14 mouse cellular contexts compared by ENCODE assay signal in the genomic region with DNA sequence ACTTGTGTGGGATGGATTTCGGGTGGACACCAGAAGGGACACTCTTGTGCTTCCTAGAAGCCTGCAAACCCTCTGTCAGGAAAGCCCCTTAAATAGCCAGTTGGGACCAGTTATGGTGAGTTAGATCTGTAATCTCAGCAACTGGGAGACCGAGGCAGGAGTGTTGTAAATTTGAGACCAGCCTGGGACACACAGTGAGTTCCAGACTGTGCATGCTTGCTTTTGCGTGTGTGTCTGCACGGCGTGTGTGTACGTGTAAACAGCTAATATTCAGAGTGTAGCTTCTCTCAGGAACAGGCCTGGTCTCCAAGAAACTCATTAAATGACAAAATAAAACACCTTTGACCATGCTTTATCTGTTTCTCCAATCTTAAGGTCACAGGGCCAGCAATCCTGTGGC. TPM values are rescaled to one million over a fixed set of nuclear protein-coding genes. Genes with fewer than 3 reads are reported as not detected.
A peak's percentile ranks its signal among the peaks of the same experiment; 100 is the strongest.
DNase-seq lines count a peak whose midpoint lies in the region; ATAC-seq lines count a peak whose summit lies in the region.
"Had no signal": no experiment of that assay in that cellular context is flagged by ENCODE, and none has a peak within 500 bp of the region (broad histone marks: within the 10 kb centered on the region; RNA-seq: fewer than 3 reads in every experiment).

No protein-coding gene starts in this region.

- no peak overlapping the region for H3K9ac ChIP-seq in kidney, embryonic 14.5 days (ENCODE audit: low read depth, low read length)
- H3K9ac ChIP-seq in neural tube, embryonic 13.5 days, result no peak overlapping the region
- H3K9ac ChIP-seq in neural tube, embryonic 15.5 days (replicated peaks), result no peak overlapping the region
- H3K9ac ChIP-seq: embryonic facial prominence, embryonic 15.5 days; liver, embryonic 13.5 days; midbrain, embryonic 13.5 days; stomach, embryonic 15.5 days had no signal

- 0 out of 2 replicates have a peak, but pooled peaks have one; percentile 39 for ATAC-seq in kidney, embryonic 14.5 days (ENCODE audit: low FRiP score, low TSS enrichment)
- ATAC-seq in neural tube, embryonic 13.5 days (ENCODE audit: low read depth), result peak; percentile 7; the same call in 1 of the 2 replicates
- peak; percentile 26; the same call in 1 of the 2 replicates for ATAC-seq in neural tube, embryonic 15.5 days (ENCODE audit: low FRiP score)
- ATAC-seq: intestine, postnatal 0 days had no signal

- no peaks in the 10 kb centered on the region for H3K9me3 ChIP-seq in kidney, embryonic 14.5 days (ENCODE audit: control insufficient read depth, low read length)
- H3K9me3 ChIP-seq in neural tube, embryonic 13.5 days, result no peaks in the 10 kb centered on the region
- no peaks in the 10 kb centered on the region for H3K9me3 ChIP-seq in neural tube, embryonic 15.5 days (replicated peaks)
- H3K9me3 ChIP-seq: embryonic facial prominence, embryonic 15.5 days; liver, embryonic 13.5 days; midbrain, embryonic 13.5 days; stomach, embryonic 15.5 days had no signal

- 92% methylated on average over 6 of the region's 6 CpGs for WGBS in kidney, embryonic 14.5 days
- WGBS in neural tube, embryonic 13.5 days, result 89% methylated on average over 6 of the region's 6 CpGs
- 84% methylated on average over 6 of the region's 6 CpGs for whole genome bisulfite sequencing in neural tube, embryonic 15.5 days

- H3K4me2 ChIP-seq in kidney, embryonic 14.5 days (replicated peaks; ENCODE audit: low read depth, low read length), result no peak overlapping the region
- no peak overlapping the region for H3K4me2 ChIP-seq in neural tube, embryonic 13.5 days
- no peak overlapping the region for H3K4me2 ChIP-seq in neural tube, embryonic 15.5 days
- H3K4me2 ChIP-seq: embryonic facial prominence, embryonic 15.5 days; liver, embryonic 13.5 days; midbrain, embryonic 13.5 days; stomach, embryonic 15.5 days had no signal

- H3K4me3 ChIP-seq in kidney, embryonic 14.5 days (ENCODE audit: low read length), result no peak overlapping the region
- H3K4me3 ChIP-seq in neural tube, embryonic 13.5 days, result no peak overlapping the region
- no peak overlapping the region for H3K4me3 ChIP-seq in neural tube, embryonic 15.5 days (replicated peaks)
- H3K4me3 ChIP-seq: embryonic facial prominence, embryonic 15.5 days; liver, embryonic 13.5 days; midbrain, embryonic 13.5 days; stomach, embryonic 15.5 days had no signal

- H3K27ac ChIP-seq in kidney, embryonic 14.5 days (ENCODE audit: low read depth, low read length), result no peak overlapping the region
- H3K27ac ChIP-seq in neural tube, embryonic 13.5 days (replicated peaks), result no peak overlapping the region
- no peak overlapping the region for H3K27ac ChIP-seq in neural tube, embryonic 15.5 days (replicated peaks)
- H3K27ac ChIP-seq: embryonic facial prominence, embryonic 15.5 days; liver, embryonic 13.5 days; midbrain, embryonic 13.5 days; stomach, embryonic 15.5 days had no signal

- H3K27me3 ChIP-seq in kidney, embryonic 14.5 days (ENCODE audit: control insufficient read depth, insufficient read depth, low read length), result no peaks in the 10 kb centered on the region
- H3K27me3 ChIP-seq in neural tube, embryonic 13.5 days, result peaks cover 9% of the 10 kb centered on the region
- H3K27me3 ChIP-seq in neural tube, embryonic 15.5 days (replicated peaks), result peaks cover 8% of the 10 kb centered on the region; the same call in 1 of the 2 replicates
- H3K27me3 ChIP-seq: embryonic facial prominence, embryonic 15.5 days; liver, embryonic 13.5 days; stomach, embryonic 15.5 days had no signal

- no peaks in the 10 kb centered on the region for H3K36me3 ChIP-seq in kidney, embryonic 14.5 days (ENCODE audit: control insufficient read depth, insufficient read depth, low read length)
- no peaks in the 10 kb centered on the region for H3K36me3 ChIP-seq in neural tube, embryonic 13.5 days
- no peaks in the 10 kb centered on the region for H3K36me3 ChIP-seq in neural tube, embryonic 15.5 days
- H3K36me3 ChIP-seq: embryonic facial prominence, embryonic 15.5 days; liver, embryonic 13.5 days; midbrain, embryonic 13.5 days; stomach, embryonic 15.5 days had no signal

- intact Hi-C loops in heart, postnatal 10 days (cut with DNase I), result loop anchor here (1.0 to 5.0 kb wide), 6 partner anchors 19 to 151 kb away; no protein-coding TSS in a partner anchor

- peak; percentile 71 for DNase-seq in heart, adult 11 months
- no peak for DNase-seq in heart, postnatal 10 days
- DNase-seq in kidney, adult 18-20 months, result no peak
- no peak for DNase-seq in neural tube, embryonic 10.5 days (ENCODE audit: extremely low spot score, low spot score)
- DNase-seq in adipocyte (ENCODE audit: low spot score), result no peak
- DNase-seq: liver, embryonic 13.5 days; thymus, adult 2 months had no signal

- H3K4me1 ChIP-seq in kidney, embryonic 14.5 days (ENCODE audit: control insufficient read depth, insufficient read depth, low read length), result no peaks in the 10 kb centered on the region
- H3K4me1 ChIP-seq in neural tube, embryonic 13.5 days (replicated peaks), result peaks cover 5% of the 10 kb centered on the region
- peaks cover 3% of the 10 kb centered on the region; the same call in 1 of the 2 replicates for H3K4me1 ChIP-seq in neural tube, embryonic 15.5 days
- H3K4me1 ChIP-seq: liver, embryonic 13.5 days; stomach, embryonic 15.5 days had no signal

RNA-seq across cellular contexts. Expression of a gene that starts 20.5 kb away (rescaled TPM):
- total RNA-seq in heart, postnatal 10 days (2021), result 10 to 100 TPM; 21.0 to 22.7 TPM
- 75.1 and 78.3 TPM in 2 replicates for polyA plus RNA-seq in kidney, embryonic 14.5 days (2014; fragmentation: Nextera tagmentation; extraction: Ambion mirVana)
- polyA plus RNA-seq in neural tube, embryonic 13.5 days (2015; fragmentation: Nextera tagmentation; extraction: Ambion mirVana), result 68.9 and 80.3 TPM in 2 replicates
- polyA plus RNA-seq in neural tube, embryonic 15.5 days (2015; fragmentation: Nextera tagmentation; extraction: Ambion mirVana), result 42.3 and 45.0 TPM in 2 replicates
